Mouse (Mus musculus) hindbrain, embryonic 11.5 days (tissue): ENCODE data around the gene Wdr25. TPM values are rescaled to one million over a fixed set of nuclear protein-coding genes. Genes with fewer than 3 reads are reported as not detected.

Experiments
- ATAC-seq: fragments of 200-750 bp; cut with Nextera tagmentation; 2 replicates; pipeline ENCODE4 v1.8.0; 2017; ENCODE audit warnings: mild to moderate bottlenecking, moderate TSS enrichment, moderate library complexity; ENCODE audit not compliant: low FRiP score
- DNase-seq: peaks from one replicate; pipeline ENCODE4 v3.0.0-alpha.2; 2015; ENCODE audit warnings: low spot score
- H3K27ac ChIP-seq: fragments of 300-500 bp; sonication (generic); 2 replicates; pipeline ENCODE4 v1.5.1; 2014; ENCODE audit warnings: mild to moderate bottlenecking, low read depth, low read length
- H3K27me3 ChIP-seq: fragments of 300-500 bp; sonication (generic); 2 replicates; pipeline ENCODE4 v1.6.1; 2014; ENCODE audit warnings: mild to moderate bottlenecking, low read length, moderate library complexity, mixed read lengths; ENCODE audit not compliant: control insufficient read depth, insufficient read depth
- H3K36me3 ChIP-seq: fragments of 300-500 bp; sonication (generic); 2 replicates; pipeline ENCODE4 v1.6.1; 2014; ENCODE audit warnings: mild to moderate bottlenecking, low read length, moderate library complexity, mixed read lengths; ENCODE audit not compliant: control insufficient read depth, insufficient read depth
- H3K4me1 ChIP-seq: fragments of 300-500 bp; sonication (generic); replicated peaks from 2 replicates; pipeline ENCODE4 v1.6.1; 2014; ENCODE audit warnings: low read length, mixed read lengths; ENCODE audit not compliant: control insufficient read depth, insufficient read depth
- H3K4me2 ChIP-seq: fragments of 300-500 bp; sonication (generic); replicated peaks from 2 replicates; pipeline ENCODE4 v1.6.1; 2014; ENCODE audit warnings: mild to moderate bottlenecking, low read depth, low read length
- H3K4me3 ChIP-seq: fragments of 300-500 bp; sonication (generic); 2 replicates; pipeline ENCODE4 v1.5.1; 2014; ENCODE audit warnings: low read depth, low read length
- H3K9ac ChIP-seq: fragments of 300-500 bp; sonication (generic); 2 replicates; pipeline ENCODE4 v1.6.1; 2014; ENCODE audit warnings: low read depth, low read length
- H3K9me3 ChIP-seq: fragments of 300-500 bp; sonication (generic); 2 replicates; pipeline ENCODE4 v1.6.1; 2016; ENCODE audit warnings: low read length; ENCODE audit not compliant: control insufficient read depth
- WGBS: fragments of 180-500 bp; shearing (Covaris S2); extraction: QIAGEN DNeasy Blood & Tissue Kit; methylation state at CpG from one replicate; pipeline ENCODE4 v1.1.7; 2014; 5-methylcytosine and 5-hydroxymethylcytosine counted together
- polyA plus RNA-seq: library from polyadenylated mRNA; unstranded; fragments of >200 nt; fragmentation: Nextera tagmentation; extraction: Ambion mirVana; gene quantifications from 2 replicates; pipeline ENCODE4 v1.2.1, GENCODE M21; 2014

Wdr25 gene
- polyA plus RNA-seq, 1 experiment from 2014 or later, result 5.4 TPM

- DNase-seq (no peak), ATAC-seq (no peak)
- Histone ChIP-seq H3K27me3 (no peaks in the 10 kb centered on the region), H3K4me2 (no peak overlapping the region), H3K9me3 (no peaks in the 10 kb centered on the region), H3K4me1 (no peaks in the 10 kb centered on the region), H3K36me3 (no peaks in the 10 kb centered on the region), H3K27ac (no peak overlapping the region), H3K9ac (no peak overlapping the region), H3K4me3 (no peak overlapping the region)
- 91% methylated on average over 10 of the region's 10 CpGs for WGBS
Observed at GRCm38 (mm10) chr12:109022181-109022691, 128.8 kb downstream of the Wdr25 start.

GRCm38 (mm10) chr12:109022966-109023365, 129.5 kb downstream of the Wdr25 start:
- Histone ChIP-seq H3K4me2 (no peak overlapping the region), H3K4me1 (no peaks in the 10 kb centered on the region), H3K27me3 (no peaks in the 10 kb centered on the region), H3K4me3 (no peak overlapping the region), H3K36me3 (no peaks in the 10 kb centered on the region), H3K27ac (no peak overlapping the region), H3K9me3 (no peaks in the 10 kb centered on the region), H3K9ac (no peak overlapping the region)
- 89% methylated on average over 5 of the region's 5 CpGs for WGBS
- DNase-seq (no peak), ATAC-seq (no peak)

GRCm38 (mm10) chr12:109023780-109024179, 130.3 kb downstream of the Wdr25 start:
- DNase-seq (peak; percentile 44), ATAC-seq (peak; percentile 43; the same call in 1 of the 2 replicates)
- no peaks in the 10 kb centered on the region for H3K9me3 ChIP-seq
- H3K4me3 ChIP-seq, result no peak overlapping the region
- H3K9ac ChIP-seq, result no peak overlapping the region
- 55% methylated on average over 9 of the region's 9 CpGs for WGBS
- no peaks in the 10 kb centered on the region for H3K27me3 ChIP-seq
- no peak overlapping the region for H3K4me2 ChIP-seq
- H3K36me3 ChIP-seq, result no peaks in the 10 kb centered on the region
- no peaks in the 10 kb centered on the region for H3K4me1 ChIP-seq
- no peak overlapping the region for H3K27ac ChIP-seq

- H3K4me3 ChIP-seq, result no peak overlapping the region
- H3K4me1 ChIP-seq, result peaks cover 2% of the 10 kb centered on the region; the same call in 1 of the 2 replicates
- no peak for ATAC-seq
- no peaks in the 10 kb centered on the region for H3K36me3 ChIP-seq
- WGBS, result 89% methylated on average over 2 of the region's 2 CpGs
- DNase-seq, result no peak
- H3K27me3 ChIP-seq, result peaks cover 6% of the 10 kb centered on the region
- H3K27ac ChIP-seq, result no peak overlapping the region
- H3K9ac ChIP-seq, result no peak overlapping the region
- no peaks in the 10 kb centered on the region for H3K9me3 ChIP-seq
- no peak overlapping the region for H3K4me2 ChIP-seq
Observed at GRCm38 (mm10) chr12:109037026-109037425, 143.6 kb downstream of the Wdr25 start.

GRCm38 (mm10) chr12:109038179-109038819, 144.9 kb downstream of the Wdr25 start:
- H3K27me3 ChIP-seq, result peaks cover 6% of the 10 kb centered on the region
- H3K9me3 ChIP-seq, result no peaks in the 10 kb centered on the region
- no peak overlapping the region for H3K4me2 ChIP-seq
- peak; percentile 27 for DNase-seq
- H3K4me3 ChIP-seq, result no peak overlapping the region
- H3K36me3 ChIP-seq, result no peaks in the 10 kb centered on the region
- no peak for ATAC-seq
- no peak overlapping the region for H3K9ac ChIP-seq
- H3K4me1 ChIP-seq, result no peaks in the 10 kb centered on the region; the same call in 1 of the 2 replicates
- peak overlapping the region; percentile 51; the same call in 1 of the 2 replicates for H3K27ac ChIP-seq
- 42% methylated on average over 14 of the region's 14 CpGs for WGBS

- Histone ChIP-seq H3K36me3 (no peaks in the 10 kb centered on the region), H3K9ac (no peak overlapping the region), H3K4me2 (no peak overlapping the region), H3K27ac (no peak overlapping the region), H3K4me3 (no peak overlapping the region), H3K9me3 (no peaks in the 10 kb centered on the region), H3K27me3 (peaks cover 2% of the 10 kb centered on the region), H3K4me1 (no peaks in the 10 kb centered on the region; the same call in 1 of the 2 replicates)
- ATAC-seq (no peak), DNase-seq (no peak)
- 90% methylated on average over 7 of the region's 7 CpGs for WGBS
Observed at GRCm38 (mm10) chr12:109039311-109039710, 145.9 kb downstream of the Wdr25 start.

GRCm38 (mm10) chr12:109044497-109044896, 151.1 kb downstream of the Wdr25 start:
- WGBS, result 25% methylated on average over 5 of the region's 5 CpGs
- H3K27me3 ChIP-seq, result no peaks in the 10 kb centered on the region
- DNase-seq, result peak; percentile 30

GRCm38 (mm10) chr12:109045581-109045980, 152.2 kb downstream of the Wdr25 start:
- no peaks in the 10 kb centered on the region for H3K36me3 ChIP-seq
- H3K4me3 ChIP-seq, result no peak overlapping the region
- WGBS, result 82% methylated on average over 7 of the region's 7 CpGs
- DNase-seq (no peak), ATAC-seq (no peak)
- H3K4me1 ChIP-seq, result no peaks in the 10 kb centered on the region
- H3K27ac ChIP-seq, result no peak overlapping the region
- H3K9ac ChIP-seq, result no peak overlapping the region
- H3K4me2 ChIP-seq, result no peak overlapping the region
- no peaks in the 10 kb centered on the region for H3K9me3 ChIP-seq
- H3K27me3 ChIP-seq, result peaks cover 4% of the 10 kb centered on the region; the same call in 1 of the 2 replicates

More at GRCm38 (mm10) chr12:109044497-109044896, 151.1 kb downstream of the Wdr25 start:
- Histone ChIP-seq H3K4me1 (no peaks in the 10 kb centered on the region), H3K4me3 (no peak overlapping the region), H3K27ac (no peak overlapping the region), H3K36me3 (no peaks in the 10 kb centered on the region), H3K9ac (no peak overlapping the region), H3K9me3 (no peaks in the 10 kb centered on the region), H3K4me2 (no peak overlapping the region)
- no peak for ATAC-seq

GRCm38 (mm10) chr12:109049949-109050348, 156.5 kb downstream of the Wdr25 start:
- no peak overlapping the region for H3K4me2 ChIP-seq
- H3K27me3 ChIP-seq, result peaks cover 39% of the 10 kb centered on the region
- no peak overlapping the region for H3K27ac ChIP-seq
- H3K9ac ChIP-seq, result no peak overlapping the region
- no peaks in the 10 kb centered on the region for H3K9me3 ChIP-seq
- H3K4me1 ChIP-seq, result peaks cover 10% of the 10 kb centered on the region; the same call in 1 of the 2 replicates
- 83% methylated on average over 4 of the region's 4 CpGs for WGBS
- no peak for ATAC-seq
- DNase-seq, result no peak
- no peaks in the 10 kb centered on the region for H3K36me3 ChIP-seq
- H3K4me3 ChIP-seq, result no peak overlapping the region
